Mouse (Mus musculus): ENCODE results near the gene Mapk11. TPM values are rescaled to one million over a fixed set of nuclear protein-coding genes. Genes with fewer than 3 reads are reported as not detected.

Mapk11 gene
- polyA plus RNA-seq, 1 experiment from 2014 or later = 7.5 TPM

DNA sequence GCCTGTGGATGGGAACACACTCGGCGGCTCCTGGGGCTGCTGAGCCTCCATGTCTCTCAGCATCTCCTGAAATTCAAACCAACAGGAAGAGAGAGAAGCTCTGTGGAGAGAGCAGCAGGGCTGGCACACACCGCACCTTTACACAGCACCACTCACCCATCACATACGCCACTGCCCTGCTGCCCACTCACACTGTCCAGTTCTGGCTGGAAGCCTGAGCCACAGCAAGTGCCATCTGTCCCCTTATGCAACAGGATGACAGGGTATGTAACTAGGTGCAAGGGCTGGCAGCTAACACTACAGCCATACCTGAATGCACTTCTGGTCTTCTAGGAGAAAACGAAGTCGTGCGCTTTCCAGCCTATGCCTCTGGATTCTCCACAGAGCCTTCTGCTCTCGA, 45.0 kb downstream of the Mapk11 start:
- Histone ChIP-seq H3K4me1 (replicated peaks; ENCODE audit: insufficient read depth, low read length) (no peaks in the 10 kb centered on the region), H3K27me3 (ENCODE audit: insufficient read depth, low read length) (no peaks in the 10 kb centered on the region), H3K4me2 (ENCODE audit: low read length) (no peak overlapping the region), H3K9me3 (replicated peaks; ENCODE audit: low read length) (no peaks in the 10 kb centered on the region), H3K27ac (no peak overlapping the region), H3K36me3 (ENCODE audit: insufficient read depth, low read length) (peaks cover 79% of the 10 kb centered on the region), H3K9ac (ENCODE audit: low read depth, low read length) (no peak overlapping the region), H3K4me3 (replicated peaks; ENCODE audit: low read depth, low read length) (no peak overlapping the region)
- WGBS = 97% methylated on average over 8 of the region's 8 CpGs
- ATAC-seq (replicated peaks; ENCODE audit: low FRiP score, low read depth) (no peak), DNase-seq (ENCODE audit: low spot score) (no peak)
- TF ChIP-seq CTCF (IDR thresholded peaks at IDR 0.05; ENCODE audit: low read depth) = no peak

DNA sequence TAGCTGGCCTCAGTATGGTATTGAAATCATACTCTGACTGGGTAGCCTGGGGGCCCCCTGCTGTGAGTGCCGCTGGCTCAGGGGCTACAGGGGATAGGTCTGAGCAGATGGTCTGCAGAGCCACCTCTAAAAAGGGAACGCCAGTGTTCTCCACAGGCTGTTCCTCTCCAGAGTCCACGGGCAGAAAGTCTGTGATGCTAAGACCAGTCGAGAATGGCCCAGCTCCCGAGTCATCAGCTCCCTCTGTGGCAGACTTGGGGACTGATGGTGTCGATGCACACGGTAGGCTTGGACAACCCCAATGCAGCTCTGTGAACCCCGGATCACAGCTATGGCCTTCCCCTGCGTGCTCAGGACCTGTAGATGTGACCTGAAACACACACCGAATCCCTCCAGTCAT, 45.5 kb downstream of the Mapk11 start:
- Histone ChIP-seq H3K9ac (ENCODE audit: low read depth, low read length) (no peak overlapping the region), H3K4me1 (replicated peaks; ENCODE audit: insufficient read depth, low read length) (no peaks in the 10 kb centered on the region), H3K4me2 (ENCODE audit: low read length) (no peak overlapping the region), H3K9me3 (replicated peaks; ENCODE audit: low read length) (no peaks in the 10 kb centered on the region), H3K27ac (no peak overlapping the region), H3K36me3 (ENCODE audit: insufficient read depth, low read length) (peaks cover 81% of the 10 kb centered on the region), H3K27me3 (ENCODE audit: insufficient read depth, low read length) (no peaks in the 10 kb centered on the region), H3K4me3 (replicated peaks; ENCODE audit: low read depth, low read length) (no peak overlapping the region)
- 87% methylated on average over 10 of the region's 10 CpGs for WGBS
- DNase-seq (ENCODE audit: low spot score) (no peak), ATAC-seq (replicated peaks; ENCODE audit: low FRiP score, low read depth) (no peak)
- TF ChIP-seq CTCF (IDR thresholded peaks at IDR 0.05; ENCODE audit: low read depth) = no peak

DNA sequence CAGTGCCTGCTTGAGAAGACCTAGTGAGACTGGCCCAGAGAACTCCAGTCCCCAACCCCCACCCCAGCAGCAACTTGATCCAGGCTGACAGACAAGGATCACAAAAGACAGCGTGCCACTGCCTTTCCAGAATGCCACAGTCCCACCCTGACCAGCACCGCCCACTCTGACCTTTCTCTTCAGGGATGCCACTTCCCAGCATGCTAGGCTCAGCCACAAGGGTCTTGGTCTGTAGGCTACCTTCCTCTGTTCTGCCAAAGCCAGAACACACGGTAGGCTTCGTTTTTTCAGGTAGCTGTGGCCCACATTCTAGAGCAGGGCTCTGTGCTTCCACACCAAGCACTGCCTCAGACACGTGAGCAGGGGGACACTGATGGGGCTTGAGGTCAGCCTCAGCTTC, 46.8 kb downstream of the Mapk11 start:
- no peak for TF ChIP-seq CTCF (IDR thresholded peaks at IDR 0.05; ENCODE audit: low read depth)
- Histone ChIP-seq H3K27me3 (ENCODE audit: insufficient read depth, low read length) (no peaks in the 10 kb centered on the region), H3K4me2 (ENCODE audit: low read length) (no peak overlapping the region), H3K4me1 (replicated peaks; ENCODE audit: insufficient read depth, low read length) (no peaks in the 10 kb centered on the region), H3K9me3 (replicated peaks; ENCODE audit: low read length) (no peaks in the 10 kb centered on the region), H3K9ac (ENCODE audit: low read depth, low read length) (no peak overlapping the region), H3K36me3 (ENCODE audit: insufficient read depth, low read length) (peaks cover 82% of the 10 kb centered on the region), H3K27ac (no peak overlapping the region), H3K4me3 (replicated peaks; ENCODE audit: low read depth, low read length) (no peak overlapping the region)
- DNase-seq (ENCODE audit: low spot score) (no peak), ATAC-seq (replicated peaks; ENCODE audit: low FRiP score, low read depth) (no peak)
- 71% methylated on average over 5 of the region's 5 CpGs for WGBS

DNA sequence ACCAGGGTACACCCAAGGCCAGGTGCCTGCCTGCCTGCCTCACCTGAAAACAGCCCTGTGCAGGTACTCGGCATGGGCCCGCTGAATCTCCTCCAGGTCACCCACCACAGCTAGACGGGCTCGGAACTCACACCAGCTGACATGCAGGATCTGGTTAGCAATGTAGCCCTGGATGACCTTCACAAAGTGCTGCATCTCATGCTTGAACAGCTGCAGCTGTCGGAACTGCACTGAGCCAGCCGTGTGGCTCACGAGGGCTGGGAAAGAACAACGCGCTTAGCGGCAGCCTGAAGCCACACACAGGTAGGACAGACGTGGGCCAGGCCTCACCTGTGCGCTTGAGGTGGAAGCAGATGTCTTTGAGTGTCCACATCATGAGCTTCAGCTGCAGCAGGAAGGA, 48.6 kb downstream of the Mapk11 start:
- H3K27ac ChIP-seq = no peak overlapping the region
- H3K9me3 ChIP-seq (replicated peaks; ENCODE audit: low read length) = no peaks in the 10 kb centered on the region
- H3K27me3 ChIP-seq (ENCODE audit: insufficient read depth, low read length) = no peaks in the 10 kb centered on the region
- no peak for TF ChIP-seq CTCF (IDR thresholded peaks at IDR 0.05; ENCODE audit: low read depth)
- no peaks in the 10 kb centered on the region for H3K4me1 ChIP-seq (replicated peaks; ENCODE audit: insufficient read depth, low read length)
- ATAC-seq (replicated peaks; ENCODE audit: low FRiP score, low read depth) = no peak; the same call in 1 of the 2 replicates
- no peak overlapping the region for H3K4me3 ChIP-seq (replicated peaks; ENCODE audit: low read depth, low read length)
- no peak overlapping the region for H3K4me2 ChIP-seq (ENCODE audit: low read length)
- no peak for DNase-seq (ENCODE audit: low spot score)
- WGBS = 81% methylated on average over 12 of the region's 12 CpGs
- no peak overlapping the region for H3K9ac ChIP-seq (ENCODE audit: low read depth, low read length)
- peaks cover 87% of the 10 kb centered on the region for H3K36me3 ChIP-seq (ENCODE audit: insufficient read depth, low read length)

DNA sequence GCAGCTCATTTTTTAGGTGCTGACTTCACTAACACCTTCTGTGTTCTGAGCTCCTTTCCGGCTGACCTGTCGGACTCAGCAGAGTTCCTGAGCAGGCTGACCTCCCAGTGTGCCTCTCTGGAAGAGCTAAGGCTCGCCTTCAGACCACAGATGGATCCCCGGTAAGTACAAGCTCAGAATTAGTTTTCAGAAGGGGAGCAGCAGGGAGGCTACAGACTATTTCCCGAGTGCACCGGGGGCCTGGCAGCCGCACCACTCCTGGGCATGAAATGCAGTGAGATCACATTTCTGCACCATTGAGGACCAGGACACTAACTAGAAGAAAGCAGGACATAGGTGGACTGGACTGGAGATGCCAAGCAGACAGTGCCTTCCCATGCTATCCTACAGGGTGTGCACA, 50.8 kb downstream of the Mapk11 start:
- Histone ChIP-seq H3K4me2 (ENCODE audit: low read length) (no peak overlapping the region), H3K27ac (no peak overlapping the region), H3K9me3 (replicated peaks; ENCODE audit: low read length) (no peaks in the 10 kb centered on the region), H3K4me3 (replicated peaks; ENCODE audit: low read depth, low read length) (no peak overlapping the region), H3K36me3 (ENCODE audit: insufficient read depth, low read length) (peaks cover 91% of the 10 kb centered on the region), H3K4me1 (replicated peaks; ENCODE audit: insufficient read depth, low read length) (no peaks in the 10 kb centered on the region), H3K27me3 (ENCODE audit: insufficient read depth, low read length) (no peaks in the 10 kb centered on the region), H3K9ac (ENCODE audit: low read depth, low read length) (no peak overlapping the region)
- 86% methylated on average over 7 of the region's 7 CpGs for WGBS
- no peak for ATAC-seq (replicated peaks; ENCODE audit: low FRiP score, low read depth)
- TF ChIP-seq CTCF (IDR thresholded peaks at IDR 0.05; ENCODE audit: low read depth) = no peak
- no peak for DNase-seq (ENCODE audit: low spot score)

DNA sequence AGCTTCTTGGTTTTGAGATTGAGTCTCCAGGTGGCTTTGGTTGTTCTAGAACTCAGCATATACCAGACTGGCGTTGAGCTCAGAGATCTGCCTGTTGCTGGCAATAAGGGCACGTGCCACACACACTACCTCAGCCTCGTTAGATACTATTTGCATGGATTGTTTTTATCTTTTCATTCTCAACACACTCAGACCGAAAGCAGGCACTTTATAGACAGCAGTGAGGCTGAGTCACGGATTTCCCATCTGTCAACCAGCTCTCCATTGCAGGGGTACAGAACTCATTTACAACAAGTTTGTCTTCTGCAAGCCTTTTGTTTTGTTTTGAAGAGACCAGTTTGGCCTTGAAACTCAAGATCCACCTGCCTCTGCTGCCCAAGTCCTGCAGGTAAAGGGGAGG, 52.0 kb downstream of the Mapk11 start:
- no peaks in the 10 kb centered on the region for H3K9me3 ChIP-seq (replicated peaks; ENCODE audit: low read length)
- ATAC-seq (replicated peaks; ENCODE audit: low FRiP score, low read depth) (no peak), DNase-seq (ENCODE audit: low spot score) (no peak)
- H3K4me3 ChIP-seq (replicated peaks; ENCODE audit: low read depth, low read length) = no peak overlapping the region
- no peaks in the 10 kb centered on the region for H3K4me1 ChIP-seq (replicated peaks; ENCODE audit: insufficient read depth, low read length)
- 92% methylated on average over 5 of the region's 5 CpGs for WGBS
- no peak overlapping the region for H3K27ac ChIP-seq
- no peak overlapping the region for H3K9ac ChIP-seq (ENCODE audit: low read depth, low read length)
- H3K27me3 ChIP-seq (ENCODE audit: insufficient read depth, low read length) = no peaks in the 10 kb centered on the region
- peaks cover 89% of the 10 kb centered on the region for H3K36me3 ChIP-seq (ENCODE audit: insufficient read depth, low read length)
- H3K4me2 ChIP-seq (ENCODE audit: low read length) = no peak overlapping the region
- TF ChIP-seq CTCF (IDR thresholded peaks at IDR 0.05; ENCODE audit: low read depth) = no peak

Small RNA genes lying within 50 kb of the gene (microRNA-seq; reads per million reads assigned to microRNA genes)
- not detected for gene Mir6958
- not detected for gene Mir7118

Other genes with a start within 250 kb of the Mapk11 start
- not detected in 2 replicates for gene Ttll8, start 195.2 kb downstream of the Mapk11 start, polyA plus RNA-seq (2015; fragmentation: Nextera tagmentation; extraction: Ambion mirVana)
- 0.07 TPM in 1 of 2 replicates, not detected in the other for gene Mlc1, start 170.6 kb downstream of the Mapk11 start, polyA plus RNA-seq (2015; fragmentation: Nextera tagmentation; extraction: Ambion mirVana)
- not detected in 2 replicates for gene Mov10l1, start 166.7 kb downstream of the Mapk11 start, polyA plus RNA-seq (2015; fragmentation: Nextera tagmentation; extraction: Ambion mirVana)
- 0.04 and 0.05 TPM in 2 replicates for gene Panx2, start 89.9 kb downstream of the Mapk11 start, polyA plus RNA-seq (2015; fragmentation: Nextera tagmentation; extraction: Ambion mirVana)
- 48.9 and 50.3 TPM in 2 replicates for gene Trabd, start 74.5 kb downstream of the Mapk11 start, polyA plus RNA-seq (2015; fragmentation: Nextera tagmentation; extraction: Ambion mirVana)
- gene Selenoo, start 60.5 kb downstream of the Mapk11 start, polyA plus RNA-seq (2015; fragmentation: Nextera tagmentation; extraction: Ambion mirVana) = 18.3 and 21.3 TPM in 2 replicates
- gene Tubgcp6, start 26.5 kb downstream of the Mapk11 start, polyA plus RNA-seq (2015; fragmentation: Nextera tagmentation; extraction: Ambion mirVana) = 6.6 and 7.4 TPM in 2 replicates
- gene Hdac10, start 20.9 kb downstream of the Mapk11 start, polyA plus RNA-seq (2015; fragmentation: Nextera tagmentation; extraction: Ambion mirVana) = 12.8 and 13.2 TPM in 2 replicates
- 12.3 and 13.5 TPM in 2 replicates for gene Mapk12, start 8.9 kb downstream of the Mapk11 start, polyA plus RNA-seq (2015; fragmentation: Nextera tagmentation; extraction: Ambion mirVana)
- gene Plxnb2, start 31.2 kb upstream of the Mapk11 start, polyA plus RNA-seq (2015; fragmentation: Nextera tagmentation; extraction: Ambion mirVana) = 126 and 130 TPM in 2 replicates
- 10.4 and 11.7 TPM in 2 replicates for gene Dennd6b, start 46.9 kb upstream of the Mapk11 start, polyA plus RNA-seq (2015; fragmentation: Nextera tagmentation; extraction: Ambion mirVana)
- 25.9 and 26.8 TPM in 2 replicates for gene Ppp6r2, start 61.9 kb upstream of the Mapk11 start, polyA plus RNA-seq (2015; fragmentation: Nextera tagmentation; extraction: Ambion mirVana)
- gene Sbf1, start 165.7 kb upstream of the Mapk11 start, polyA plus RNA-seq (2015; fragmentation: Nextera tagmentation; extraction: Ambion mirVana) = 30.0 and 37.2 TPM in 2 replicates
- 1.5 and 2.0 TPM in 2 replicates for gene Adm2, start 173.1 kb upstream of the Mapk11 start, polyA plus RNA-seq (2015; fragmentation: Nextera tagmentation; extraction: Ambion mirVana)
- 119 and 185 TPM in 2 replicates for gene Miox, start 184.8 kb upstream of the Mapk11 start, polyA plus RNA-seq (2015; fragmentation: Nextera tagmentation; extraction: Ambion mirVana)
- 46.1 and 48.1 TPM in 2 replicates for gene Lmf2, start 206.0 kb upstream of the Mapk11 start, polyA plus RNA-seq (2015; fragmentation: Nextera tagmentation; extraction: Ambion mirVana)
- 100 and 108 TPM in 2 replicates for gene Ncaph2, start 206.1 kb upstream of the Mapk11 start, polyA plus RNA-seq (2015; fragmentation: Nextera tagmentation; extraction: Ambion mirVana)
- 11.7 and 12.6 TPM in 2 replicates for gene Sco2, start 224.2 kb upstream of the Mapk11 start, polyA plus RNA-seq (2015; fragmentation: Nextera tagmentation; extraction: Ambion mirVana)
- gene Tymp, start 227.4 kb upstream of the Mapk11 start, polyA plus RNA-seq (2015; fragmentation: Nextera tagmentation; extraction: Ambion mirVana) = 1.7 and 2.1 TPM in 2 replicates
- 0.68 and 0.87 TPM in 2 replicates for gene Odf3b, start 229.7 kb upstream of the Mapk11 start, polyA plus RNA-seq (2015; fragmentation: Nextera tagmentation; extraction: Ambion mirVana)
- gene Klhdc7b, start 235.3 kb upstream of the Mapk11 start, polyA plus RNA-seq (2015; fragmentation: Nextera tagmentation; extraction: Ambion mirVana) = not detected in 2 replicates

Data from kidney, postnatal 0 days (tissue).